Mouse (Mus musculus) layer of hippocampus, adult 2 months (tissue): ENCODE results near the gene Ssb. TPM values are rescaled to one million over a fixed set of nuclear protein-coding genes. Genes with fewer than 3 reads are reported as not detected.
A peak's percentile ranks its signal among the peaks of the same experiment; 100 is the strongest.

ENCODE experiments used
- DNase-seq, 2 experiments: peaks; one replicate each; pipeline ENCODE4 v3.0.0; 2022; ENCODE audit warnings: low spot score in 2 of 2
- H3K27ac ChIP-seq: fragments of 200-600 bp; 2 replicates; pipeline ENCODE4 v1.8.1; 2022
- H3K4me3 ChIP-seq: fragments of 200-600 bp; 2 replicates; pipeline ENCODE4 v1.8.1; 2022; ENCODE audit warnings: mild to moderate bottlenecking
- CTCF ChIP-seq: fragments of 200-600 bp; conservative IDR thresholded peaks from 2 replicates; pipeline ENCODE4 v1.8.1; 2022; ENCODE audit warnings: antibody characterized with exemption, mild to moderate bottlenecking, moderate library complexity
- long read RNA-seq, 2 experiments: library from polyadenylated mRNA; stranded (forward); transcript quantifications; one replicate each; pipeline ENCODE4 v2.0.0; 2021; ENCODE audit warnings: borderline mapping rate in 2 of 2
- total RNA-seq, 2 experiments: library from RNA; stranded (reverse); gene quantifications; 2 replicates each; pipeline ENCODE4 v1.2.3; 2021

Ssb gene
- total RNA-seq: 100 to 1,000 TPM; 125 to 139 TPM
- long read RNA-seq, experiment 1, transcript Ssb-201 (12 exons, 2,001 nt): major isoform, 69 of 94 reads
- long read RNA-seq, experiment 1, partial matches to known transcripts: 8 of 94 reads
- long read RNA-seq, experiment 1, other reads (novel, unspliced or antisense): 14 of 94 reads
- long read RNA-seq, experiment 2, transcript Ssb-201 (12 exons, 2,001 nt): major isoform, 74 of 92 reads
- long read RNA-seq, experiment 2, partial matches to known transcripts: 6 of 92 reads
- long read RNA-seq, experiment 2, other reads (novel, unspliced or antisense): 10 of 92 reads

- peak; percentile 92 to 93 for DNase-seq
- Histone ChIP-seq H3K4me3 (peak within 1 kb of the TSS; percentile 81), H3K27ac (peak within 1 kb of the TSS; percentile 89)
- TF ChIP-seq CTCF: no peak
Measured at GRCm38 (mm10) chr2:69861485-69862091, at the start of gene Ssb. Gene Ssb (plus strand): TSS chr2:69861562.

- no peak overlapping the region for H3K27ac ChIP-seq
- no peak for DNase-seq
- H3K4me3 ChIP-seq: no peak overlapping the region
- TF ChIP-seq CTCF: no peak
Measured at GRCm38 (mm10) chr2:69816575-69816974, 44.8 kb upstream of the Ssb start.

- Histone ChIP-seq H3K4me3 (no peak overlapping the region), H3K27ac (no peak overlapping the region)
- TF ChIP-seq CTCF: no peak
- DNase-seq: no peak
Measured at GRCm38 (mm10) chr2:69818350-69819085, 42.8 kb upstream of the Ssb start.

- no peak for TF ChIP-seq CTCF
- Histone ChIP-seq H3K27ac (no peak overlapping the region), H3K4me3 (no peak overlapping the region)
- no peak for DNase-seq
Measured at GRCm38 (mm10) chr2:69820201-69820600, 41.2 kb upstream of the Ssb start.

- H3K27ac ChIP-seq: peak within 1 kb of the TSS; percentile 93
- DNase-seq: no peak
- peak within 1 kb of the TSS; percentile 75 for H3K4me3 ChIP-seq
- no peak for TF ChIP-seq CTCF
Measured at GRCm38 (mm10) chr2:69821711-69822110, 39.7 kb upstream of the Ssb start, which contains the start of gene Klhl23. Gene Klhl23 (plus strand): TSS chr2:69821944.

- peak; percentile 32 for TF ChIP-seq CTCF
- peak in 1 of 2 experiments; percentile 27 for DNase-seq
- peak overlapping the region; percentile 93 for H3K27ac ChIP-seq
- peak overlapping the region; percentile 75 for H3K4me3 ChIP-seq
Measured at GRCm38 (mm10) chr2:69822361-69823128, 38.8 kb upstream of the Ssb start.

GRCm38 (mm10) chr2:69823129-69823677 is 38.2 kb upstream of the Ssb start:
- H3K4me3 ChIP-seq: peak overlapping the region; percentile 75
- H3K27ac ChIP-seq: peak overlapping the region; percentile 93
- TF ChIP-seq CTCF: no peak
- DNase-seq: no peak

GRCm38 (mm10) chr2:69825898-69826297 is 35.5 kb upstream of the Ssb start:
- H3K4me3 ChIP-seq: peak overlapping the region; percentile 8; the same call in 1 of the 2 replicates
- H3K27ac ChIP-seq: peak overlapping the region; percentile 72
- TF ChIP-seq CTCF: no peak
- no peak for DNase-seq

GRCm38 (mm10) chr2:69826380-69826779 is 35.0 kb upstream of the Ssb start:
- no peak for DNase-seq
- H3K27ac ChIP-seq: peak overlapping the region; percentile 72
- H3K4me3 ChIP-seq: no peak overlapping the region
- TF ChIP-seq CTCF: no peak

- no peak for DNase-seq
- no peak overlapping the region for H3K4me3 ChIP-seq
- no peak overlapping the region for H3K27ac ChIP-seq
- no peak for TF ChIP-seq CTCF
Measured at GRCm38 (mm10) chr2:69828031-69828430, 33.3 kb upstream of the Ssb start.

- no peak for TF ChIP-seq CTCF
- no peak overlapping the region for H3K4me3 ChIP-seq
- DNase-seq: no peak
- H3K27ac ChIP-seq: no peak overlapping the region
Measured at GRCm38 (mm10) chr2:69829680-69830079, 31.7 kb upstream of the Ssb start.

- no peak overlapping the region for H3K4me3 ChIP-seq
- no peak for DNase-seq
- TF ChIP-seq CTCF: no peak
- no peak overlapping the region for H3K27ac ChIP-seq
Measured at GRCm38 (mm10) chr2:69830116-69830515, 31.2 kb upstream of the Ssb start.
